Comparison of ENCODE assay signal across 9 mouse cellular contexts in genomic region chr7:49754767-49755166, GRCm38 (mm10). TPM values are rescaled to one million over a fixed set of nuclear protein-coding genes. Genes with fewer than 3 reads are reported as not detected.
DNase-seq lines count a peak whose midpoint lies in the region; ATAC-seq and TF ChIP-seq lines count a peak whose summit lies in the region.
"Had no signal": no experiment of that assay in that cellular context is flagged by ENCODE, and none has a peak within 500 bp of the region (broad histone marks: within the 10 kb centered on the region; RNA-seq: fewer than 3 reads in every experiment).

No protein-coding gene starts in this region.

- no peak overlapping the region for H3K4me2 ChIP-seq in kidney, embryonic 14.5 days (replicated peaks; ENCODE audit: low read depth, low read length)
- no peak overlapping the region for H3K4me2 ChIP-seq in midbrain, embryonic 15.5 days

- TF ChIP-seq CTCF in kidney, adult 2 months (conservative IDR thresholded peaks at IDR 0.05; ENCODE audit: insufficient read depth, insufficient read length, low read depth, low read length): peak; percentile 85
- peak; percentile 76 for TF ChIP-seq CTCF in ES-Bruce4 (IDR thresholded peaks at IDR 0.05; ENCODE audit: low read depth, low read length)

- H3K27ac ChIP-seq in kidney, adult 2 months (ENCODE audit: insufficient read depth, low read depth, low read length): no peak overlapping the region
- H3K27ac ChIP-seq in kidney, embryonic 14.5 days (ENCODE audit: low read depth, low read length): no peak overlapping the region
- H3K27ac ChIP-seq in ES-Bruce4 (ENCODE audit: insufficient read depth, low read length): no peak overlapping the region
- no peak overlapping the region for H3K27ac ChIP-seq in midbrain, embryonic 15.5 days

- no peaks in the 10 kb centered on the region for H3K36me3 ChIP-seq in kidney, adult 2 months (ENCODE audit: control insufficient read depth, insufficient read depth, low read length)
- no peaks in the 10 kb centered on the region for H3K36me3 ChIP-seq in kidney, embryonic 14.5 days (ENCODE audit: control insufficient read depth, insufficient read depth, low read length)
- H3K36me3 ChIP-seq in ES-Bruce4 (ENCODE audit: control insufficient read depth, insufficient read depth, low read length, poor library complexity, severe bottlenecking): no peaks in the 10 kb centered on the region
- H3K36me3 ChIP-seq in midbrain, embryonic 15.5 days (replicated peaks): no peaks in the 10 kb centered on the region

- peaks cover 4% of the 10 kb centered on the region; the same call in 1 of the 2 replicates for H3K9me3 ChIP-seq in kidney, embryonic 14.5 days (ENCODE audit: control insufficient read depth, low read length)
- no peaks in the 10 kb centered on the region for H3K9me3 ChIP-seq in ES-Bruce4 (replicated peaks; ENCODE audit: control insufficient read depth, insufficient read depth, low read length, poor library complexity, severe bottlenecking)
- no peaks in the 10 kb centered on the region for H3K9me3 ChIP-seq in midbrain, embryonic 15.5 days

- TF ChIP-seq EP300 in ES-Bruce4 (IDR thresholded peaks at IDR 0.05; ENCODE audit: insufficient read depth, low read depth, low read length): no peak

- WGBS in kidney, adult 2 months: 3% methylated on average over 9 of the region's 9 CpGs
- WGBS in kidney, embryonic 14.5 days: 5% methylated on average over 9 of the region's 9 CpGs
- WGBS in midbrain, embryonic 15.5 days: 3% methylated on average over 9 of the region's 9 CpGs

- TF ChIP-seq POLR2A in kidney, adult 2 months (IDR thresholded peaks at IDR 0.05; ENCODE audit: low read depth, low read length): no peak
- TF ChIP-seq POLR2A in ES-Bruce4 (IDR thresholded peaks at IDR 0.05; ENCODE audit: insufficient read depth, low read length): no peak

- H3K4me3 ChIP-seq in kidney, adult 2 months (ENCODE audit: insufficient read depth, low read depth, low read length): no peak overlapping the region
- no peak overlapping the region for H3K4me3 ChIP-seq in kidney, embryonic 14.5 days (ENCODE audit: low read length)
- no peak overlapping the region for H3K4me3 ChIP-seq in ES-Bruce4 (ENCODE audit: low read depth, low read length)
- no peak overlapping the region for H3K4me3 ChIP-seq in midbrain, embryonic 15.5 days
- H3K4me3 ChIP-seq: erythroblast, embryonic 14.5 days had no signal

- ATAC-seq in kidney, embryonic 14.5 days (ENCODE audit: low FRiP score, low TSS enrichment): no peak
- 0 out of 2 replicates have a peak, but pooled peaks have one; percentile 16 for ATAC-seq in midbrain, embryonic 15.5 days (replicated peaks)

- no peak overlapping the region for H3K9ac ChIP-seq in kidney, embryonic 14.5 days (ENCODE audit: low read depth, low read length)
- no peak overlapping the region for H3K9ac ChIP-seq in ES-Bruce4 (ENCODE audit: low read depth, poor library complexity, severe bottlenecking)
- H3K9ac ChIP-seq in midbrain, embryonic 15.5 days: no peak overlapping the region

- H3K27me3 ChIP-seq in kidney, adult 2 months (replicated peaks; ENCODE audit: control insufficient read depth, insufficient read depth, low read length): 0 out of 2 replicates have a peak, but pooled peaks cover 1% of the 10 kb centered on the region
- H3K27me3 ChIP-seq in kidney, embryonic 14.5 days (ENCODE audit: control insufficient read depth, insufficient read depth, low read length): peaks cover 5% of the 10 kb centered on the region; the same call in 1 of the 2 replicates
- H3K27me3 ChIP-seq in ES-Bruce4 (ENCODE audit: control insufficient read depth, insufficient read depth, low read length, poor library complexity, severe bottlenecking): no peaks in the 10 kb centered on the region
- H3K27me3 ChIP-seq in midbrain, embryonic 15.5 days (replicated peaks): peaks cover 56% of the 10 kb centered on the region

- DNase-seq in kidney, adult 2 months: peak; percentile 61
- peak; percentile 57 for DNase-seq in c-Kit-positive CD71-positive TER-119-positive erythroid progenitor cells, embryonic 14.5 days (ENCODE audit: low spot score)
- peak; percentile 54 to 65 for DNase-seq in frontal cortex, postnatal 36 days (ENCODE audit: low spot score in 2 of 2)
- DNase-seq in layer of hippocampus, postnatal 14 days (ENCODE audit: low spot score in 2 of 2): peak; percentile 41 to 43
- DNase-seq in thymus, postnatal 0 days (ENCODE audit: low spot score): peak; percentile 68

- no peaks in the 10 kb centered on the region; the same call in 1 of the 2 replicates for H3K4me1 ChIP-seq in kidney, adult 2 months (ENCODE audit: control insufficient read depth, insufficient read depth, low read length)
- H3K4me1 ChIP-seq in kidney, embryonic 14.5 days (ENCODE audit: control insufficient read depth, insufficient read depth, low read length): 0 out of 2 replicates have a peak, but pooled peaks cover 2% of the 10 kb centered on the region
- no peaks in the 10 kb centered on the region for H3K4me1 ChIP-seq in ES-Bruce4 (ENCODE audit: control insufficient read depth, insufficient read depth, low read length)
- peaks cover 10% of the 10 kb centered on the region for H3K4me1 ChIP-seq in midbrain, embryonic 15.5 days

RNA-seq across cellular contexts. Expression of gene Htatip2, which starts 4.1 kb away (rescaled TPM):
- 11.4 and 16.2 TPM in 2 replicates for polyA plus RNA-seq in kidney, adult 2 months (2012; rRNA removed)
- 6.5 and 6.8 TPM in 2 replicates for polyA plus RNA-seq in kidney, embryonic 14.5 days (2014; fragmentation: Nextera tagmentation; extraction: Ambion mirVana)
- 12.4 and 14.6 TPM in 2 replicates for polyA plus RNA-seq in ES-Bruce4 (2011; ENCODE audit: insufficient read depth, insufficient read length, low read depth, missing spikeins)
- 1 to 10 TPM; 8.2 to 8.3 TPM for total RNA-seq in layer of hippocampus, postnatal 14 days (2021)
- polyA plus RNA-seq in midbrain, embryonic 15.5 days (2015; fragmentation: Nextera tagmentation; extraction: Ambion mirVana): 3.0 and 3.5 TPM in 2 replicates
- polyA plus RNA-seq in thymus, postnatal 0 days (2015; fragmentation: Nextera tagmentation; extraction: Ambion mirVana): 35.2 and 37.9 TPM in 2 replicates

RNA-seq across cellular contexts. Expression of gene Prmt3, which starts 23.4 kb away (rescaled TPM):
- 12.1 and 14.6 TPM in 2 replicates for polyA plus RNA-seq in kidney, adult 2 months (2012; rRNA removed)
- polyA plus RNA-seq in kidney, embryonic 14.5 days (2014; fragmentation: Nextera tagmentation; extraction: Ambion mirVana): 65.0 and 82.8 TPM in 2 replicates
- polyA plus RNA-seq in ES-Bruce4 (2011; ENCODE audit: insufficient read depth, insufficient read length, low read depth, missing spikeins): 83.3 and 84.2 TPM in 2 replicates
- total RNA-seq in layer of hippocampus, postnatal 14 days (2021): 10 to 100 TPM; 28.5 to 33.0 TPM
- 46.9 and 48.3 TPM in 2 replicates for polyA plus RNA-seq in midbrain, embryonic 15.5 days (2015; fragmentation: Nextera tagmentation; extraction: Ambion mirVana)
- polyA plus RNA-seq in thymus, postnatal 0 days (2015; fragmentation: Nextera tagmentation; extraction: Ambion mirVana): 51.0 and 51.7 TPM in 2 replicates
